Mouse (Mus musculus) heart, adult 2 months (tissue): ENCODE measurements around the gene Prkci. TPM values are rescaled to one million over a fixed set of nuclear protein-coding genes. Genes with fewer than 3 reads are reported as not detected.

ENCODE experiments used
- DNase-seq, 2 experiments: peaks; one replicate each; pipeline ENCODE4 v3.0.0; 2021
- H3K27ac ChIP-seq: fragments of 200-600 bp; 2 replicates; pipeline ENCODE4 v1.8.1; 2022
- H3K27me3 ChIP-seq: fragments of 200-500 bp; 2 replicates; pipeline ENCODE4 v1.6.1; 2012; ENCODE audit warnings: mild to moderate bottlenecking, low read length, inconsistent platforms, mixed read lengths; ENCODE audit not compliant: control insufficient read depth, insufficient read depth
- H3K36me3 ChIP-seq: fragments of 200-500 bp; 2 replicates; pipeline ENCODE4 v1.6.1; 2012; ENCODE audit warnings: low read length, inconsistent platforms; ENCODE audit not compliant: control insufficient read depth, insufficient read depth
- H3K4me1 ChIP-seq: fragments of 200-500 bp; 2 replicates; pipeline ENCODE4 v1.6.1; 2011; ENCODE audit warnings: low read length; ENCODE audit not compliant: control insufficient read depth, insufficient read depth
- H3K4me3 ChIP-seq: fragments of 200-600 bp; 2 replicates; pipeline ENCODE4 v1.8.1; 2022
- H3K79me2 ChIP-seq: fragments of 200-500 bp; replicated peaks from 2 replicates; pipeline ENCODE4 v1.6.1; 2012; ENCODE audit warnings: mild to moderate bottlenecking, inconsistent platforms, low read length, moderate library complexity, mixed read lengths; ENCODE audit not compliant: control insufficient read depth, insufficient read depth
- H3K9ac ChIP-seq: fragments of 200-500 bp; 2 replicates; pipeline ENCODE4 v1.6.1; 2012; ENCODE audit warnings: low read depth, mild to moderate bottlenecking, control low read depth, inconsistent platforms, low read length, mixed read lengths
- CTCF ChIP-seq: fragments of 200-600 bp; IDR thresholded peaks from 2 replicates; pipeline ENCODE4 v1.8.1; 2022; ENCODE audit warnings: antibody characterized with exemption, mild to moderate bottlenecking, moderate library complexity
- EP300 ChIP-seq: fragments of 200-500 bp; IDR thresholded peaks from 2 replicates; pipeline ENCODE4 v1.6.1; 2011; ENCODE audit warnings: low read depth, low read length, control low read depth; ENCODE audit not compliant: insufficient read depth
- POLR2A ChIP-seq: fragments of 200-500 bp; IDR thresholded peaks from 2 replicates; pipeline ENCODE4 v1.6.1; 2011; ENCODE audit warnings: mild to moderate bottlenecking, low read depth, low read length, control low read depth; ENCODE audit not compliant: insufficient read depth
- WGBS: fragments of 180-500 bp; shearing (Covaris S2); methylation state at CpG from one replicate; pipeline ENCODE4 v1.1.7; 2018; 5-methylcytosine and 5-hydroxymethylcytosine counted together
- intact Hi-C: fragments of 180-260 bp; cut with DNase I; formaldehyde crosslinking; loops from one replicate; pipeline ENCODE4 v1.15.1; 2025
- polyA plus RNA-seq: library from polyadenylated mRNA; depleted of rRNA; stranded (reverse); fragments of >200 nt; gene quantifications from 2 replicates; pipeline ENCODE4 v1.2.3, GENCODE M21; 2012
- total RNA-seq, 2 experiments: library from RNA; stranded (reverse); gene quantifications; 2 replicates each; pipeline ENCODE4 v1.2.3; 2021

The Prkci gene
- total and polyA plus RNA-seq, 3 experiments, result 6.4 to 13.7 (median 7.9) TPM

DNA sequence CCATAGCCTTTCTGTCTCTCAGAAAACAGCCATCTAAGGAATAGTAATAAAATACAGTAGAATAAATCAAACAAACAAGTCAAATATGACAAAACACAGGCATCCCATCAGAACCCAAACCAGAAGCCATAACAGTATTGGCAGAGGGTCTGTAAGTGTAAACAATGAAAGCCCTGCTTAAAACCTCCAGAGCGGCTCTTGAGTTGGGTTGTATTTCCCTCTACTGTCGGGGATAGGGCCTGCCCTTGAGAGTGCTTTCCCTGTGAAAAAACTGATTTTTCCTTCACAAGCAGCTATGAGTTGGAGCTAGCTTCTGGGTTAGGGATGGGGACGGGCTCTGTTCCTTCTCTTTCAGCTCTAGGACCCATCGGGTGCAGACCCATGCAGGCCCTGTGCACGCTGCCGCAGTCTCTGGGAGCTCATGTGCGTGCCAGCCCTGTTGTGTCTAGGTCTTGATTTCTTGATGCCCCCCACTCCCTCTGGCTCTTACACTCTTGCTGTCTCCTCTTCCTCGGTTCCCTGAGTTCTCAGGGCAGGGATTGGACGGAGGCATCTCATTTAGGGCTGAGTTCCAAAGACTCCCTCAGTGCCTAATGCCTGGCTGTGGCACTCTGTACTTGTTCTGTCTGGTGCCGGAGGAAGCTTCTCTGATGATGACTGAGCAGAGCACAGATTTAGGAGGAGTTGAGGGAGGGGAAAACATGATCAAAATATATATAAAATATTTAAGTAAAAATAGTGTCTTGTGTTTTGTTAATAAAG lies 20.3 kb downstream of the Prkci start:
- Histone ChIP-seq H3K4me3 (no peak overlapping the region), H3K36me3 (no peaks in the 10 kb centered on the region), H3K27me3 (no peaks in the 10 kb centered on the region), H3K9ac (no peak overlapping the region), H3K27ac (no peak overlapping the region), H3K4me1 (peaks cover 6% of the 10 kb centered on the region), H3K79me2 (no peaks in the 10 kb centered on the region; the same call in 1 of the 2 replicates)
- intact Hi-C loops, result no loop called here
- no peak for DNase-seq
- WGBS, result 78% methylated on average over 10 of the region's 10 CpGs
- TF ChIP-seq CTCF, result no peak
- TF ChIP-seq POLR2A, result no peak
- no peak for TF ChIP-seq EP300

DNA sequence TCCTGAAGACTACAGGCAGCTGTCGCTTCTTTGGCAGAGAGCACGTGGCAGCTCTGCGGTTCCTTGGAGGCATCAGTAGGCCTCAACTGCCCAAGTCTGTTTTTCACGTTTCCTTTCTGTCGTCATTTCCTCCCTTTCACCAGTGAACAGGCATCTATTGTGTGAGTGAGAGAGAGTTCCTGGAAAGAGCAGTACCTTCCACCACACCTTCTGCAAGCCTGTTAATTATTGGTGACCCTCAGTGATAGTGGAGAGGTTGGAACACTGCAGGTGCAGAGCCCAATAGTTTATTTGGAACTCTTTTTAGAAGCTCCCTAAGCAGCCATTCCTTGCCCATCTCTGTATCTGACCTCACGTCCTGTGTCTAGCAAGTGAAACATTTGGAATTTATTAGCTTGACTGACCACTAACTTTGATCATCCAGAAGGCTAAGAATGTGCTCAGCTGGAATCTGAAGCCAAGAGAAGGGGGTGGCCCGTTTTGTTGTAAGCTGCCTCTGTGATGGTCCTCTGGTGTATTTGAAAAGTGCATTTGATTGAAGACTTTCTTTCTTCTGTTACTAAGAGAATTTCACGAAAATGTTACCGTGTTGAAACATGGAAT lies 21.1 kb downstream of the Prkci start:
- no peak for TF ChIP-seq POLR2A
- TF ChIP-seq CTCF, result no peak
- no peak for TF ChIP-seq EP300
- no peaks in the 10 kb centered on the region for H3K27me3 ChIP-seq
- H3K9ac ChIP-seq, result no peak overlapping the region
- intact Hi-C loops, result no loop called here
- no peaks in the 10 kb centered on the region; the same call in 1 of the 2 replicates for H3K79me2 ChIP-seq
- DNase-seq, result no peak
- no peak overlapping the region for H3K4me3 ChIP-seq
- 52% methylated on average over 9 of the region's 9 CpGs for WGBS
- no peak overlapping the region for H3K27ac ChIP-seq
- H3K4me1 ChIP-seq, result peaks cover 6% of the 10 kb centered on the region
- no peaks in the 10 kb centered on the region for H3K36me3 ChIP-seq

DNA sequence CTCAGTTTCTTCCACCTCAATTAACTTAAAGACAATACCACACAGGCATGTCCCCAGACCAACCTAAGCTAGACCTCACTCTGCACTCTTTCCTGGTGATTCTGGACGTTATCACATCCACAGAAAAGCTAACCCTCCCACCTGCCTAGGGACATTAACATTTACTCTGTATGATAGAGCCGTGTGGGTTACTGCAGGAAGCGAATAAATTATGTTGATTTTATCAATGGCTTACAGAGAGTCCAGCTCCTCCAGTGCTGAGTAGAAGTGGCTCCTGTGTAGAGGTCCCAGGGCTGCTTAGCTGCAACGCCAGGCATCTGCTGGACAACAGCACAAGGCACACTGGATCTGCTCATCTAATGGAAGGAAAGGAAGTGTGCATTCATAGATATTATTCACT lies 22.1 kb downstream of the Prkci start:
- TF ChIP-seq CTCF (no peak), POLR2A (no peak), EP300 (no peak)
- Histone ChIP-seq H3K4me3 (no peak overlapping the region), H3K36me3 (no peaks in the 10 kb centered on the region), H3K27me3 (no peaks in the 10 kb centered on the region), H3K79me2 (no peaks in the 10 kb centered on the region; the same call in 1 of the 2 replicates), H3K4me1 (peaks cover 6% of the 10 kb centered on the region), H3K27ac (no peak overlapping the region), H3K9ac (no peak overlapping the region)
- 77% methylated on average over 4 of the region's 4 CpGs for WGBS
- no peak for DNase-seq
- intact Hi-C loops, result no loop called here

DNA sequence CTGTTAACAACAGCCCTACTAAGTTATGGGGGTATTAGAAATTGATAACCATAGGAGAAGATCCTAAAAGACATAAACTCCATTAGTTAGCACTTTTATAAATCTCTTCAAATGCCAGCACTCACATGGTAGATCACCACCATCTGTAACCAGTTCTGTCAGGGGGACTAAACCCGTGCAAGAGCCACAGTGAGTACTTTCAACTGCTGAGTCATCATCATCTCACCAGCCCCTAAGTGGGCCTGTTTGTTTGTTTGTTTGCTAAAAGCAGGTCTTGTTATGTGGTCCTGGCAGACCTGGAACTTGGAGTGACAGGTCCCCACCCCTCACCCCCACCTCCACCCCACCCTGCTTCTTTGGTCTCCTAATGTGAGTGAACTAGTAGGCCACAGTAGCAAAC lies 23.7 kb downstream of the Prkci start:
- WGBS, result 100% methylated on average over 1 of the region's 1 CpGs
- Histone ChIP-seq H3K27ac (no peak overlapping the region), H3K9ac (no peak overlapping the region), H3K4me1 (peaks cover 6% of the 10 kb centered on the region), H3K27me3 (no peaks in the 10 kb centered on the region), H3K79me2 (no peaks in the 10 kb centered on the region; the same call in 1 of the 2 replicates), H3K4me3 (no peak overlapping the region), H3K36me3 (no peaks in the 10 kb centered on the region)
- intact Hi-C loops, result no loop called here
- no peak for DNase-seq
- TF ChIP-seq EP300, result no peak

DNA sequence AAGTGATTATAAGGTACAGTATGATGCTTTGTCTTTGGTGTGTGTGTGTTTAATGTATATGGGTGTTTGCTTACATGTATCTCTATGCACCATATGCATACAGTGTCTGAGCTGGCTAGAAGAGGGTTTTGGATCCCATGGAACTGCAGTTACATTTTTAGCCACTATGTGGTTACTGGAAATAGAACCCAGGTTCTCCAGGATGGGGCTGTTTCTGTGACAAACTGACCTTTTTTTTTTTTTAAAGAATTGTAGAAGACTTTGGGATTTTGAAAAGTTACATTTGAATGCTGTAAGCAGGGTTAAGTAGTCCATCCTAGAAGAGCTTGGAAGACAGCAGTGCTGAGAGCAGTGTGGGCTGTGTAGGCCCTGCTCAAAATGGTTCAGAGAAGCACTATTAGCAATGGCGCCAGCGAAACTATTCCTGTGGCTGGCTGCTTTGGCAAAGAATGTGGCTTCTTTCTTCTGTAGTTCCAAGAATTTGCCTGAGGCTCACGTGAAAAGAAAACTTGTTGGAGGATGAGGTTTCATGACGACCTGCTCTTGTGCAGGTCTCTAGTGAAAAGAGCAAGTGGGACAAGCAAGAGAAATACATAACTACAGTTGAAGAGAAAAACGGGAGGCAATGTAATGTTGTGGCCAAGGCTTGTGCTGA lies 24.4 kb downstream of the Prkci start:
- no peak for TF ChIP-seq EP300
- TF ChIP-seq CTCF, result no peak
- TF ChIP-seq POLR2A, result no peak
- intact Hi-C loops, result no loop called here
- no peaks in the 10 kb centered on the region for H3K27me3 ChIP-seq
- no peaks in the 10 kb centered on the region for H3K36me3 ChIP-seq
- H3K4me1 ChIP-seq, result peaks cover 6% of the 10 kb centered on the region
- no peak for DNase-seq
- no peak overlapping the region for H3K27ac ChIP-seq
- H3K9ac ChIP-seq, result no peak overlapping the region
- 96% methylated on average over 5 of the region's 5 CpGs for WGBS
- no peaks in the 10 kb centered on the region; the same call in 1 of the 2 replicates for H3K79me2 ChIP-seq
- no peak overlapping the region for H3K4me3 ChIP-seq

DNA sequence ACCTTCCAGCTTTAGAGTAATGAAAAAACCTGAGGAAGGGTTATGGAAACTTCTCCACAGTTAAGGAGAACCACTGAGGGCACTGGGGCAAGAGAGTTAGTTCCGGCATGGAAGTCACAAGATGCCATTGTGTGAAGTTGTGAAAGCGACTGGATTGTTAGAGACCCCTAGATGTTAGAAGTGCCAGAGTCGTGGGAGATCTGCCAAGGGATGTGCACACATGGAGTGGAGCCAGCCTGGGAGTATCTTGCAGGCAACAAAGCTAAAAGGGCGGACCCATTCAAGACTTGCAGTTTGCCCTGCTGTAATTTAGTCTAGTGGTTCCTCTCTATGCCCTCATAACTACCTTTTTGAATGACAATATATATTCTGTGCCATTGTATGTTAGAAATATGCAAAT lies 25.1 kb downstream of the Prkci start:
- no peak overlapping the region for H3K9ac ChIP-seq
- intact Hi-C loops, result no loop called here
- H3K36me3 ChIP-seq, result no peaks in the 10 kb centered on the region
- no peaks in the 10 kb centered on the region for H3K27me3 ChIP-seq
- no peak for DNase-seq
- H3K79me2 ChIP-seq, result no peaks in the 10 kb centered on the region; the same call in 1 of the 2 replicates
- peaks cover 6% of the 10 kb centered on the region for H3K4me1 ChIP-seq
- H3K4me3 ChIP-seq, result no peak overlapping the region
- WGBS, result 82% methylated on average over 4 of the region's 4 CpGs
- TF ChIP-seq CTCF (no peak), EP300 (no peak), POLR2A (no peak)
- H3K27ac ChIP-seq, result no peak overlapping the region
